Mouse (Mus musculus) midbrain, embryonic 13.5 days (tissue): ENCODE measurements at regions not wholly inside any gene's neighbourhood (a gene's known extent, or its start where the extent isn't known, plus 50 kb on each side); places are given as distances from the start of the nearest gene placed in this dataset.

ENCODE experiments used
- ATAC-seq: fragments of 200-750 bp; cut with Nextera tagmentation; 2 replicates; pipeline ENCODE4 v1.8.0; 2017; ENCODE audit warnings: mild to moderate bottlenecking, moderate TSS enrichment, moderate library complexity
- H3K27ac ChIP-seq: fragments of 300-500 bp; sonication (generic); 2 replicates; pipeline ENCODE4 v1.5.1; 2015; ENCODE audit warnings: inconsistent platforms, mild to moderate bottlenecking, moderate library complexity
- H3K27me3 ChIP-seq: fragments of 300-500 bp; sonication (generic); 2 replicates; pipeline ENCODE4 v1.6.1; 2015; ENCODE audit warnings: mild to moderate bottlenecking, inconsistent platforms
- H3K36me3 ChIP-seq: fragments of 300-500 bp; sonication (generic); 2 replicates; pipeline ENCODE4 v1.6.1; 2015; ENCODE audit warnings: mild to moderate bottlenecking, inconsistent platforms
- H3K4me1 ChIP-seq: fragments of 300-500 bp; sonication (generic); replicated peaks from 2 replicates; pipeline ENCODE4 v1.6.1; 2015; ENCODE audit warnings: inconsistent platforms
- H3K4me2 ChIP-seq: fragments of 300-500 bp; sonication (generic); replicated peaks from 2 replicates; pipeline ENCODE4 v1.6.1; 2015; ENCODE audit warnings: moderate library complexity, mild to moderate bottlenecking, inconsistent platforms
- H3K4me3 ChIP-seq: fragments of 300-500 bp; sonication (generic); replicated peaks from 2 replicates; pipeline ENCODE4 v1.5.1; 2015; ENCODE audit warnings: mild to moderate bottlenecking, inconsistent platforms
- H3K9ac ChIP-seq: fragments of 300-500 bp; sonication (generic); replicated peaks from 2 replicates; pipeline ENCODE4 v1.6.1; 2015; ENCODE audit warnings: mild to moderate bottlenecking, inconsistent platforms
- H3K9me3 ChIP-seq: fragments of 300-500 bp; sonication (generic); 2 replicates; pipeline ENCODE4 v1.6.1; 2016; ENCODE audit warnings: mild to moderate bottlenecking, inconsistent platforms
- WGBS: fragments of 180-500 bp; shearing (Covaris S2); methylation state at CpG from one replicate; pipeline ENCODE4 v1.1.7; 2015; 5-methylcytosine and 5-hydroxymethylcytosine counted together

DNA sequence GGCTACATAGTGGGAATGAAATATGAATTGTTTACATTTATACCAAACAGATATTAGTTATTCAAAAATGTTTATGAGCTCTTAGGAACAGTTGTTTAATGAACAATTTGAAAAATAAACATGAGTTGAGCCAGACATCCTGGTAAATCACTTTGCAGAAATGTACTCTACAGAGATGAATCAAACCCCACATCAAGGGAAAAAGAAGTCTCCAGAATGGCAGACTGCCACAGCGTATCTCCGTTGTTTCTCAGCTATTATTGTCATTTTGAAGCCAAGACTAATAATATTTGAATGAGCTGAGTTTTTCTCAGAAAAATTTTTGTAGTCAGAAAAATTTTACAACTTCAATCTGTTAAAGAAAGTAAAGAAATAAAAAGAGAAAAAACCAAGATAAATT is 1253.1 kb downstream of the Pcdh18 start:
- Histone ChIP-seq H3K27ac (no peak overlapping the region), H3K9me3 (no peaks in the 10 kb centered on the region), H3K27me3 (no peaks in the 10 kb centered on the region), H3K36me3 (no peaks in the 10 kb centered on the region), H3K4me1 (no peaks in the 10 kb centered on the region), H3K4me3 (no peak overlapping the region), H3K4me2 (no peak overlapping the region), H3K9ac (no peak overlapping the region)
- no peak for ATAC-seq
- 99% methylated on average over 2 of the region's 2 CpGs for WGBS

DNA sequence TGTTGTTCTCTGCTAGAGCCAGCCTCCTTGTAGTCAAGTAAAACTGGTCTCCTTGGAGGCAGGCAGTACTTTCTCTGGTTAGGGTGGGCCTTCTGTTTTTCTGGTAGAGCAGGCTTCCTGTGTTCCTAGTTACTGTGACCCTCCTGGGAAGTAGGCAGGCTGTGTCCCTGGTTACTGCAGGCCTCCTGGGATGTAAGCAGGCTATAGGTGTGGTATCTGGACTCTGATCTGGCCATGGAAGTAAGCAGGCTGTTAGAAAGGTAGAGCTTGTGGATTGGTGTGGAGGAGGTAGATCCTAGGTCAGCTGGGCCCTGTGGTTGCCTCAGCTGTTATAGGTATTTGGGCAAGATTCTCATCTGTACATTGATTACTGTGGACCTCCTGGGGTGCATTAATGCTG is 1292.4 kb downstream of the Pcdh18 start:
- no peaks in the 10 kb centered on the region for H3K36me3 ChIP-seq
- ATAC-seq = no peak
- H3K9ac ChIP-seq = no peak overlapping the region
- H3K9me3 ChIP-seq = no peaks in the 10 kb centered on the region
- no peaks in the 10 kb centered on the region for H3K27me3 ChIP-seq
- no peaks in the 10 kb centered on the region for H3K4me1 ChIP-seq
- no peak overlapping the region for H3K4me2 ChIP-seq
- H3K27ac ChIP-seq = no peak overlapping the region
- H3K4me3 ChIP-seq = no peak overlapping the region

DNA sequence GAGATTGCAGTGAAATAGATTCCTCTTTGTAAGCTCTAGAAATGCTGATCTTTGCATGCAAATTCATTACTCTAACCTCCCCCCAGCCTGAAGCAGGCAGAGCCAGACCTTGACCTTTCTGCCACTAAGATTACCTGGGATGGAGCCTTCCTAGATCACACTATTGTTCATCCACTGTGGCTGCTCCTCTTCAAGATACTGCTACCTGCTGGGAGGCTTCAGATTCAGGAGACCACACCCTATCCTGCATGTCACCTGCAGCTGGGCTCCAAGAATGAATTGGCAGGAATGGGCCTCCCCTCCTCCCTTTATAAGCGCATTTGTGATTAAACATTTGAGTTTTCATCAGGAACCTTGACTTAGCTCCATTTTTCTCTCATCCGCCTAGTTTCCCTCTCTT is 1315.2 kb downstream of the Pcdh18 start:
- no peak for ATAC-seq
- Histone ChIP-seq H3K9ac (no peak overlapping the region), H3K9me3 (no peaks in the 10 kb centered on the region), H3K4me3 (no peak overlapping the region), H3K4me1 (no peaks in the 10 kb centered on the region), H3K36me3 (no peaks in the 10 kb centered on the region), H3K4me2 (no peak overlapping the region), H3K27ac (no peak overlapping the region), H3K27me3 (no peaks in the 10 kb centered on the region)
- WGBS = 86% methylated on average over 2 of the region's 2 CpGs

DNA sequence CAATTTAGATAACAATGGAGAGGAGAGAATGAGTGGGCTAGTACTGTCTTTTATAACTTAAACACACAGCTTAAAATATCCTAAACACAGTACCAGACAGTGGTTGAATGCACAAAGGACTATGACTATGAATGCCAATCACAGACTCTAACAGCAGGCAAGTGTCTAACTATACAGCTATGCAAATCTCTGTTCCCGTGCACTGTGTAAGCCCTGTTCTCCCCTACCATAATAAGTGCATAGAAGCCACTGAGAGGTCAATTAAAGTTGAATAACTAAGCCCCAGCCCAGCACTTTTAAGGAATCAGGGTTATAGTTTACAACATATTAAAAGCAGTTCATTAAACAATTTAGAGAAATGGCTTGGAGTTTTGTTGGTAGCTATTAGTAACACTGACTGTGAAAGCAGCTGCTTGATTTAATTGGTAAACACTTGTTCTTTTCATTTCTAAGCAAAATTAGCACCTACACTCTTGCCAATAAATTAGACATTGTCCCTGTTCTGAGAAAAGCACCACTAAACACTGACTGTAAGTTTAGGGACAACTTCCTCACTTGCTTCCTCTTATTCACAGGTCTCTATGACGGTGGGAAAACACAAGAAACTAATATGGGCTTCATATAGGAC is 1327.6 kb downstream of the Pcdh18 start:
- H3K4me3 ChIP-seq = no peak overlapping the region
- no peaks in the 10 kb centered on the region for H3K9me3 ChIP-seq
- no peaks in the 10 kb centered on the region for H3K4me1 ChIP-seq
- no peaks in the 10 kb centered on the region for H3K36me3 ChIP-seq
- H3K4me2 ChIP-seq = no peak overlapping the region
- peak; percentile 48; the same call in 1 of the 2 replicates for ATAC-seq
- H3K27me3 ChIP-seq = no peaks in the 10 kb centered on the region
- H3K9ac ChIP-seq = no peak overlapping the region
- H3K27ac ChIP-seq = no peak overlapping the region
- 52% methylated on average over 2 of the region's 2 CpGs for WGBS

DNA sequence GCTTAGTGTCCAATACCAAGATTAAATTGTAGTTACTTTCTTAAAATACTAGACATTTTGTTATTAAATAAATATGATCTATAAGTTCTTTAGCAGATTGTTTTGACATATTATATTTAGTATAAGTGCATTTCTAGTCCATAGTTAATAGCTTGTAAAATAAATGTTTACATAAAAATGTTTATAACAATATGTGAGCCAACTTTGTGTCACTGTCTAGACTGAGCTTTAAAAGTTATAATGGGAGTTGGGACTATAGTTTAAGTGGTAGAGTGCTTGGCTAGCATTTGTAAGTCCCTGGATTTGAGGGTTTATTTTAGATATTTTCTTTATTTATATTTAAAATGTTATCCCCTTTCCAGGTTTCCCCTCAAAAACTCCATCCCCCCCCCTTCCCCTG is 1367.3 kb downstream of the Pcdh18 start:
- H3K36me3 ChIP-seq = no peaks in the 10 kb centered on the region
- no peak overlapping the region for H3K4me3 ChIP-seq
- H3K27ac ChIP-seq = no peak overlapping the region
- H3K9ac ChIP-seq = no peak overlapping the region
- no peak for ATAC-seq
- H3K4me1 ChIP-seq = no peaks in the 10 kb centered on the region
- H3K27me3 ChIP-seq = no peaks in the 10 kb centered on the region
- no peak overlapping the region for H3K4me2 ChIP-seq
- H3K9me3 ChIP-seq = no peaks in the 10 kb centered on the region
